Mouse (Mus musculus): ENCODE results near the gene Palm2. TPM values are rescaled to one million over a fixed set of nuclear protein-coding genes. Genes with fewer than 3 reads are reported as not detected.
"Not testable (repeated sequence)": the region's sequence is repeated elsewhere in the genome, so short reads cannot be mapped to it uniquely, and the experiment has no call there.

Gene Palm2
- polyA plus RNA-seq (2014; fragmentation: Nextera tagmentation; extraction: Ambion mirVana) = 0.54 and 0.58 TPM in 2 replicates

DNA sequence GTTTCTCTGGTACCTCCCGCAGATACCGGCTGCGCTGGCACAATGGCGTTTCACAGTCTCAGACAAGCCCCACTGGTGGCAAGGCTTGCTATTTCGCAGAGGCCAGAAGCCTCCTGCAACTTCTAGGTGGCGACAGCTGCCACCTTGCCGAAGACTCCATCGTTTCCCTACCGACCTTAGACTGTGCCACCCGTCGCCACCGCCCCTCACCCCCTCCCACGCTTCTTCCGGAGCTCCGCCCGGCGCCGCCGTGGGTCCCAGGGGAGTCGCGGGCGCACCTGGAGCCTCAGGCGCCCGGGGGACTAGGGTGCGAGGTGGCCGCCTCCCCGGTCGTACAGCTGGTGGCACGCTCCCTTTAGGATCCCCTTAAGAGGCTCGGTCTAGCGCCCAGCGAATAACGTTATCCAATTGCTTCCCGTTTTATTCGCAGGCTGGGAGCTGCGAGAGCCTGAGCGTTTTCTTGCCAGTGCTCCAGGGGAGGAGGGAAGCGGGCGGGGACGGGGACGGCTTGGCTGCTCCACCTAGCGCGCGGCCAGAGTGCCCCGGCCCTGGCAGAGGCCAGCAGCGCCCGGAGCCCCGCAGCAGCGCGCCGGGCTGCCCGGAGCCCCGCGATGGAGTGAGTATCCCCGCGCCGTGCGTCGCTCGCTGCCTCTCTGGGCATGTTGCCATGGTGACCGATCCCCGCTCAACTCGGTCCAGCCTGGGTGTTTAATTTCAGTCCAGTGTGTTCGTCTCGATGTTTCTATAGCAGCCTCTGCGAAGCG is at the start of gene Palm2:
Gene Palm2, plus strand, starts transcription at position 307 of the 764 bp plus-strand sequence.
- peak within 1 kb of the TSS; percentile 44 for H3K9ac ChIP-seq (ENCODE audit: low read depth, low read length)
- peak within 1 kb of the TSS; percentile 99 for H3K4me2 ChIP-seq (replicated peaks; ENCODE audit: low read depth, low read length)
- no peaks in the 10 kb centered on the region for H3K36me3 ChIP-seq (ENCODE audit: control insufficient read depth, insufficient read depth, low read length)
- H3K4me1 ChIP-seq (ENCODE audit: control insufficient read depth, insufficient read depth, low read length) = 0 out of 2 replicates have a peak, but pooled peaks cover 3% of the 10 kb centered on the region
- peak within 1 kb of the TSS; percentile 60 for H3K4me3 ChIP-seq (ENCODE audit: low read length)
- no peak within 1 kb of the TSS for H3K27ac ChIP-seq (ENCODE audit: low read depth, low read length)
- WGBS = under 1% methylated on average over 67 of the region's 67 CpGs
- no peaks in the 10 kb centered on the region for H3K9me3 ChIP-seq (ENCODE audit: control insufficient read depth, low read length)
- peak; percentile 85 for ATAC-seq (ENCODE audit: low FRiP score, low TSS enrichment)
- peaks cover 28% of the 10 kb centered on the region for H3K27me3 ChIP-seq (ENCODE audit: control insufficient read depth, insufficient read depth, low read length)

DNA sequence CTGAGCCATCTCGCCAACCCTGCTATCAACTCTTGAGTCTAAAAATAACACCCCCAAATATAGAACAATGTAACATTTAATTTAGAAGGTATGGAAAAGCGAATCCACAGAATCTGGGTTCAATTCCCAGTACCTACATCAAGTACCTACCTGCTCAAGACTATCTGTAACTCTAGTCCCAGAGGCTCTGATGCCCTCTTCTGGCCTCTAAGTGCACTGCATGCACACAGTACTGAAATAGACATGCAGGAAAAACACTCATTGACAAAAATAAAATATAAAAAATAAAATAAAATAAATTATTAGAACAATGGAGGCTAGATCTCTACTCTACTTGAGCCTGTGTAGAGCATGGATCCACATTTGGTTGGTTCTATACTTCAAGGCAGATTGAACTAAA is 49.7 kb upstream of the Palm2 start:
- Histone ChIP-seq H3K9me3 (ENCODE audit: control insufficient read depth, low read length) (no peaks in the 10 kb centered on the region), H3K4me3 (ENCODE audit: low read length) (no peak overlapping the region), H3K4me2 (replicated peaks; ENCODE audit: low read depth, low read length) (no peak overlapping the region), H3K27me3 (ENCODE audit: control insufficient read depth, insufficient read depth, low read length) (no peaks in the 10 kb centered on the region), H3K27ac (ENCODE audit: low read depth, low read length) (no peak overlapping the region), H3K4me1 (ENCODE audit: control insufficient read depth, insufficient read depth, low read length) (no peaks in the 10 kb centered on the region), H3K9ac (ENCODE audit: low read depth, low read length) (no peak overlapping the region), H3K36me3 (ENCODE audit: control insufficient read depth, insufficient read depth, low read length) (no peaks in the 10 kb centered on the region)
- 94% methylated on average over 2 of the region's 2 CpGs for WGBS
- ATAC-seq (ENCODE audit: low FRiP score, low TSS enrichment) = no peak

DNA sequence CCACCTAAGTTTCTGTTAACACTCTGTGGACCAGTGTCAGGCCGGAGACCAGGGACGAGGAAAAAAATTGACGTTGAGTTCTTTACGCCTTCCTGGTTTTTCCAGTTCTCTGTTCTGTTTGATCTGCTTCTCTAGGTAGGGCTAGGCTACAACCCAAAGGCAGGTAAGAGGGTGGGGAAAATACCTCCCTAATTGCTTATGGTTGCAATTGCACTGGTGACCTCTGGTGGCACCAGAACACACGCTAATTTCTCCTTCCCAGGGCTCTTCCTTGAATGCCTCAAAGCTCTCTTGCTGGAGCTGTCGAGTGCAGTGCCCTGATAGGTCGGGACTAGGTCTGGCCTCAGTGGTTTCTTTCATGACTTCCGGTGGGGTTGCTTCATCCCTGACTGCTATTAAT is 42.9 kb upstream of the Palm2 start:
- H3K4me2 ChIP-seq (replicated peaks; ENCODE audit: low read depth, low read length) = no peak overlapping the region
- no peaks in the 10 kb centered on the region for H3K4me1 ChIP-seq (ENCODE audit: control insufficient read depth, insufficient read depth, low read length)
- H3K36me3 ChIP-seq (ENCODE audit: control insufficient read depth, insufficient read depth, low read length) = no peaks in the 10 kb centered on the region
- H3K9me3 ChIP-seq (ENCODE audit: control insufficient read depth, low read length) = no peaks in the 10 kb centered on the region
- no peak overlapping the region for H3K4me3 ChIP-seq (ENCODE audit: low read length)
- 51% methylated on average over 8 of the region's 8 CpGs for WGBS
- H3K27me3 ChIP-seq (ENCODE audit: control insufficient read depth, insufficient read depth, low read length) = no peaks in the 10 kb centered on the region
- no peak overlapping the region for H3K27ac ChIP-seq (ENCODE audit: low read depth, low read length)
- no peak for ATAC-seq (ENCODE audit: low FRiP score, low TSS enrichment)
- H3K9ac ChIP-seq (ENCODE audit: low read depth, low read length) = no peak overlapping the region

DNA sequence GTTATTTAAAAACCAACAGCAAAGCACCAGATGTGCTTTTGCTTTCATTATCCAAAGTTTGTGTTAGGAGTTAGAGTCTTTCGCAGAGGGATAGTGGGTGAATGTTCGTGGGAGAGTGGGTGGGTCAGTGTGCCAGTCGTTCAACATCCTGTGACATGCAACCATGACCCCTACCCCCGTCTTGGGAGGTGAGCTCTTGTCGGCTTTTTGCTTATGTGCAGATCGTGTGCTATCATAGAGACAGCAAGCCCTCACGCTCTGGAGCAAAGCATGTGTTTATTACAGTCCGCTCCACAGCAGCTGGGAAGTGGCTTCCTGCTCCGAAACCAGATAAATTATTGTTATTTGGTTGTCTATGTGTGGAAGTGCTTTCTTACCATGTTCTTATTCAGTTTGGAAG is 37.6 kb upstream of the Palm2 start:
- Histone ChIP-seq H3K4me2 (replicated peaks; ENCODE audit: low read depth, low read length) (no peak overlapping the region), H3K27me3 (ENCODE audit: control insufficient read depth, insufficient read depth, low read length) (no peaks in the 10 kb centered on the region), H3K9ac (ENCODE audit: low read depth, low read length) (no peak overlapping the region), H3K9me3 (ENCODE audit: control insufficient read depth, low read length) (no peaks in the 10 kb centered on the region), H3K27ac (ENCODE audit: low read depth, low read length) (no peak overlapping the region), H3K4me3 (ENCODE audit: low read length) (no peak overlapping the region), H3K4me1 (ENCODE audit: control insufficient read depth, insufficient read depth, low read length) (no peaks in the 10 kb centered on the region), H3K36me3 (ENCODE audit: control insufficient read depth, insufficient read depth, low read length) (no peaks in the 10 kb centered on the region)
- no peak for ATAC-seq (ENCODE audit: low FRiP score, low TSS enrichment)
- WGBS = 45% methylated on average over 9 of the region's 9 CpGs

DNA sequence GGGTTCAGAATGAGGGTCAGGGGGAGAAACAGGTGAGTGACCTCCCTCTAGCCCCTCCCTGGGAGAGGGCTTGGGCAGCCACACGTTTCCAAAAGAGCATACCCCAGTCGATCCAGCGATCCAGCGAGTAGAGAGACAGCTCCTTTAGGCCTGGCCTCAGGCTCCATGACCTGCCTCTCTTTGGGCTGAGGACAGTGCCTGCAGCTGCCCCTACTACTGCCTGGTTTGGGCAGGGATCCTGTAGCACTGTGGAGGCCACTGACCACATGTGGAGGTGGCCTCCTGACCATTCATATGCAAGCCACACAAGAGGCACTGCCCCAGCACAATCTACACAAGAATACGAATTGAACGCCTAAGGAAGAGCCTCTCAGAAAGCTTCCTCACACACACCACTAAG is 21.7 kb upstream of the Palm2 start:
- H3K9ac ChIP-seq (ENCODE audit: low read depth, low read length); H3K4me1 ChIP-seq (ENCODE audit: control insufficient read depth, insufficient read depth, low read length); H3K27ac ChIP-seq (ENCODE audit: low read depth, low read length); H3K36me3 ChIP-seq (ENCODE audit: control insufficient read depth, insufficient read depth, low read length); H3K4me3 ChIP-seq (ENCODE audit: low read length); H3K9me3 ChIP-seq (ENCODE audit: control insufficient read depth, low read length); ATAC-seq (ENCODE audit: low FRiP score, low TSS enrichment); H3K27me3 ChIP-seq (ENCODE audit: control insufficient read depth, insufficient read depth, low read length); H3K4me2 ChIP-seq (replicated peaks; ENCODE audit: low read depth, low read length): not testable (repeated sequence)
- WGBS = 37% methylated on average over 6 of the region's 6 CpGs

DNA sequence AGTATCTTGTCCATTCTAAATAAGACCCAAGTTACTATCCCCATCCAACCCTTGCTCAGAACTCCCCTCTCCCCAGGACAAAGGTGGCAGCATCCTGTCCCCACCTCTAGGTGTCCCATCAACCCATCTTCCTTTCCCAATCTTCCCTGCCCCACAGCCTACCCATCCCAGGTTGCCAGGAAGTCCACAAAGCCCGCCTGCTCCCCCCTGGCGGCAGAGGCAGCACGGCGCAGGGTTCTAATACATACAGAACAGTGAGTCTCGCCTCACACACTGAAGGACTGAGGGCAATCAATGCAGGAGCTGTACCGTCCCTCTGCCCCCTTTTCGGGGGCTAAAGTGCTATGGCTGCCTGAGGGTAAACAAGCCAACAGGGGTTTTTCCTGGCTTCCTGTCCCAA is 21.0 kb upstream of the Palm2 start:
- Histone ChIP-seq H3K4me2 (replicated peaks; ENCODE audit: low read depth, low read length) (no peak overlapping the region), H3K4me1 (ENCODE audit: control insufficient read depth, insufficient read depth, low read length) (no peaks in the 10 kb centered on the region)

DNA sequence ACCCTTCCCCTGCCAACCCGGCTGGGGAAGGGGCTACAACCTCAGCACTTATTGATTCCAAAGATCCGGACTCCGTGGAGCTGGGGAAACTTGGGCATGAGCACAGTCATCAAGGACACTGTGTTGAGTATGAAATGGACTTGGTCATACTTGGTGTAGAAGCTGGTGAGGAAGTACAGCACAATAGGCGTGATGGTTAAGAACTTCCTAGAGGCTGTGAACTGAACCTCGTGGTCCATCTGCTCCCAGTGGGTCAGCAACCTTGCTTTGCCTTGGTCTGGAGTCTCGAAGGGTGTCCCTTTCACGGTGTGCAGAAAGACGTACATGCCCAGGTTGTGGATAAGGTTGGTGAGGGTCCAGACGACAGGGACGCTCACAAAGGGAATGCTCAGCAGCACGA is 20.4 kb upstream of the Palm2 start:
- H3K4me1 ChIP-seq (ENCODE audit: control insufficient read depth, insufficient read depth, low read length); H3K9ac ChIP-seq (ENCODE audit: low read depth, low read length); H3K9me3 ChIP-seq (ENCODE audit: control insufficient read depth, low read length); H3K27ac ChIP-seq (ENCODE audit: low read depth, low read length); H3K36me3 ChIP-seq (ENCODE audit: control insufficient read depth, insufficient read depth, low read length); H3K27me3 ChIP-seq (ENCODE audit: control insufficient read depth, insufficient read depth, low read length); ATAC-seq (ENCODE audit: low FRiP score, low TSS enrichment); H3K4me3 ChIP-seq (ENCODE audit: low read length); H3K4me2 ChIP-seq (replicated peaks; ENCODE audit: low read depth, low read length): not testable (repeated sequence)
- 90% methylated on average over 11 of the region's 11 CpGs for WGBS

More for the DNA sequence above, 21.0 kb upstream of the Palm2 start:
- ATAC-seq (ENCODE audit: low FRiP score, low TSS enrichment) = no peak
- WGBS = 48% methylated on average over 7 of the region's 7 CpGs
- no peaks in the 10 kb centered on the region for H3K9me3 ChIP-seq (ENCODE audit: control insufficient read depth, low read length)
- H3K36me3 ChIP-seq (ENCODE audit: control insufficient read depth, insufficient read depth, low read length) = no peaks in the 10 kb centered on the region
- no peak overlapping the region for H3K9ac ChIP-seq (ENCODE audit: low read depth, low read length)
- no peaks in the 10 kb centered on the region for H3K27me3 ChIP-seq (ENCODE audit: control insufficient read depth, insufficient read depth, low read length)
- no peak overlapping the region for H3K27ac ChIP-seq (ENCODE audit: low read depth, low read length)
- no peak overlapping the region for H3K4me3 ChIP-seq (ENCODE audit: low read length)

DNA sequence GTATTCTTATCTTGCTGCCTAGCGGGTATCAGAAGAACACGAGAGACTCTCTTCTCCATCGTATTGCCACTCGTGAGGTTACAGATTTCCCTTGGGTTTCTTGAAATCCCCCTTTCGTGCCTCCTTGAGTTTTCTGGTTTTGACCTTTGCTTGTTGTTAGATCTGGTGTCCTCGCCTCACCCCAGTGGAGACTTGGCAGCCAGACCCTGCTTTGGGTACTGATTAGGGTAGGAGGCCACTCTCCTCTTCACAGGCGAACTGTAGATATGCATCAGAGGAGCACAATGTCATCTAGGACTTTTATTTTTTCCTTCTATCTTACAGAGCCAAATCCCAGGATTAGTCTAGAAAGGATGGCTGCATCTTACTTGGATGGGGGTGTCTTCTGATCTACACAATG is 10.0 kb upstream of the Palm2 start:
- WGBS = 86% methylated on average over 7 of the region's 7 CpGs
- no peak overlapping the region for H3K9ac ChIP-seq (ENCODE audit: low read depth, low read length)
- no peak overlapping the region for H3K4me3 ChIP-seq (ENCODE audit: low read length)
- H3K36me3 ChIP-seq (ENCODE audit: control insufficient read depth, insufficient read depth, low read length) = no peaks in the 10 kb centered on the region
- H3K4me1 ChIP-seq (ENCODE audit: control insufficient read depth, insufficient read depth, low read length) = no peaks in the 10 kb centered on the region
- H3K27ac ChIP-seq (ENCODE audit: low read depth, low read length) = no peak overlapping the region
- H3K27me3 ChIP-seq (ENCODE audit: control insufficient read depth, insufficient read depth, low read length) = no peaks in the 10 kb centered on the region
- H3K9me3 ChIP-seq (ENCODE audit: control insufficient read depth, low read length) = no peaks in the 10 kb centered on the region
- no peak for ATAC-seq (ENCODE audit: low FRiP score, low TSS enrichment)
- no peak overlapping the region for H3K4me2 ChIP-seq (replicated peaks; ENCODE audit: low read depth, low read length)

DNA sequence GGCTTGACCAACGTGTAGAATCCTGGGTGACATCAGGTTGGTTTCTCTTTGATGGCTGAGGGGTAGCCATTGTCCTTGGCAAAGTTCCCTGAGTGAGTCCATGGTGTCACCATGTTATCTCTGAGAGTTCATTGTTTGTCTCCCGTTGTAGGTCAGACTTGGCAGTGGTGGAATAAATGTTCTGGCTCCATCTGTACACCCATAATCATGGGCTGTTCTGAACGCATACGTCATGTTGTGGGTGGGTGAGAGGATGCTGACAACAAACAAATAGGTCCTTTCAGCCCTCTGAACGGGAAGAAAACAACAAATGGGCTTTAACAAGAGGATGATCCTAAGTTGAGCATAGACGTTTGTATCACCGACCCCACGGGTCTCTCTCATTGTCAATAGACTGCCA is 5.7 kb upstream of the Palm2 start:
- no peak overlapping the region for H3K9ac ChIP-seq (ENCODE audit: low read depth, low read length)
- no peak overlapping the region for H3K4me2 ChIP-seq (replicated peaks; ENCODE audit: low read depth, low read length)
- WGBS = 79% methylated on average over 8 of the region's 8 CpGs
- ATAC-seq (ENCODE audit: low FRiP score, low TSS enrichment) = no peak
- peaks cover 5% of the 10 kb centered on the region for H3K27me3 ChIP-seq (ENCODE audit: control insufficient read depth, insufficient read depth, low read length)
- no peaks in the 10 kb centered on the region for H3K4me1 ChIP-seq (ENCODE audit: control insufficient read depth, insufficient read depth, low read length)
- no peaks in the 10 kb centered on the region for H3K9me3 ChIP-seq (ENCODE audit: control insufficient read depth, low read length)
- H3K4me3 ChIP-seq (ENCODE audit: low read length) = no peak overlapping the region
- H3K36me3 ChIP-seq (ENCODE audit: control insufficient read depth, insufficient read depth, low read length) = no peaks in the 10 kb centered on the region
- H3K27ac ChIP-seq (ENCODE audit: low read depth, low read length) = no peak overlapping the region

Measured in kidney, embryonic 14.5 days (tissue).